Mouse (Mus musculus) MEL (cell line): ENCODE data around the gene Dap.

ENCODE experiments used
- CTCF ChIP-seq, 3 experiments: IDR thresholded peaks in 2 of 3; conservative IDR thresholded peaks in 1 of 3; 2 replicates each; pipeline ENCODE4 v1.5.1; 2011 to 2012; ENCODE audit warnings: low read length in 3 of 3, low read depth in 2 of 3, mild to moderate bottlenecking in 2 of 3, improper control_type of control experiment in 1 of 3, inconsistent platforms in 1 of 3, mixed read lengths in 1 of 3, moderate library complexity in 1 of 3; ENCODE audit not compliant: control insufficient read depth in 1 of 3, insufficient read depth in 1 of 3, poor library complexity in 1 of 3, severe bottlenecking in 1 of 3
- HCFC1 ChIP-seq: IDR thresholded peaks from 2 replicates; pipeline ENCODE4 v1.6.1; 2012; ENCODE audit warnings: low read depth, mild to moderate bottlenecking, inconsistent platforms, low read length, improper control_type of control experiment, moderate library complexity
- NELFE ChIP-seq: IDR thresholded peaks from 2 replicates; pipeline ENCODE4 v1.6.1; 2011; ENCODE audit warnings: low read depth, low read length, improper control_type of control experiment
- POLR2A ChIP-seq, 2 experiments: IDR thresholded peaks; 2 replicates each; pipeline ENCODE4 v1.6.1; 2011 to 2012; ENCODE audit warnings: low read length in 2 of 2, mild to moderate bottlenecking in 2 of 2, control low read depth in 1 of 2, improper control_type of control experiment in 1 of 2, low read depth in 1 of 2, moderate library complexity in 1 of 2; ENCODE audit not compliant: control insufficient read depth in 1 of 2, insufficient read depth in 1 of 2, poor library complexity in 1 of 2
- RCOR1 ChIP-seq: IDR thresholded peaks from 2 replicates; pipeline ENCODE4 v1.6.1; 2012; ENCODE audit warnings: low read depth, mild to moderate bottlenecking, inconsistent platforms, low read length, improper control_type of control experiment

- TF ChIP-seq POLR2A (IDR thresholded peaks at IDR 0.05; ENCODE audit: control insufficient read depth in 1 of 2, insufficient read depth in 1 of 2, low read depth in 1 of 2, low read length in 2 of 2, poor library complexity in 1 of 2) (no peak), CTCF (IDR thresholded peaks at IDR 0.05 in 2 of 3, conservative IDR thresholded peaks at IDR 0.05 in 1 of 3; ENCODE audit: control insufficient read depth in 1 of 3, insufficient read depth in 1 of 3, low read depth in 2 of 3, low read length in 3 of 3, poor library complexity in 1 of 3, severe bottlenecking in 1 of 3) (no peak), NELFE (no peak), RCOR1 (no peak), HCFC1 (no peak)
Observed at GRCm38 (mm10) chr15:31184651-31185443, 39.3 kb upstream of the Dap start.
